Mouse (Mus musculus) bone marrow, adult 2 months (tissue): ENCODE measurements around the gene Adora3.

Experiments used
- CTCF ChIP-seq: fragments of 200-500 bp; IDR thresholded peaks from 2 replicates; pipeline ENCODE4 v1.5.1; 2011; ENCODE audit warnings: low read length, control low read depth; ENCODE audit not compliant: control insufficient read depth, insufficient read depth
- POLR2A ChIP-seq: fragments of 200-500 bp; IDR thresholded peaks from 2 replicates; pipeline ENCODE4 v1.6.1; 2011; ENCODE audit warnings: low read depth, mild to moderate bottlenecking, control low read depth, low read length, borderline replicate concordance; ENCODE audit not compliant: control insufficient read depth

DNA sequence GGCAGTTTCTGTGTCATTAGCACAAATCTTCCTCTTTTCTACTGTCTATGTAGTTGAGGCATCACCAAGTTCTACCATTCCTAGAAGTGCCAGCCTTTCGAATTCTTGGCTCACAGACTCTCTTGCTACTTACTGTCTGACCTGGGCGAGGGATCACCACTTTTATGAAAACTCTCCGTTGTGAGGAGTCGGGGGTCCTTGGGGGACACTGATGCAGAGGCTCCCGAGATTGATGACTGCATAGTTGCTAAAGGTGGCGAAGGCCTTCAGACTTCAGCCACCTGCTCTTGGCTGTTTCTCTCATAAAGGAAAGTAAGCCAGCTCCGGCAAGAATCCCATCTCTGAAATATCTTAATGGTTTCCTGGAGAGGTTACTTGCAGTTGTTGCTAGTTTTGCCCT lies 11.4 kb downstream of the Adora3 start:
- no peak for TF ChIP-seq CTCF
- TF ChIP-seq POLR2A, result no peak
